Mouse (Mus musculus) heart, adult 8-10 months (tissue): Measurements from ENCODE around the gene Col16a1. TPM values are rescaled to one million over a fixed set of nuclear protein-coding genes. Genes with fewer than 3 reads are reported as not detected.

Experiments used
- DNase-seq: peaks from one replicate; pipeline ENCODE4 v3.0.0; 2022; ENCODE audit warnings: low spot score
- total RNA-seq, 4 experiments: library from RNA; stranded (reverse); gene quantifications; 2 replicates each; pipeline ENCODE4 v1.2.4; 2022

Gene Col16a1
- total RNA-seq, 4 experiments from 2014 or later, result 3.6 to 8.0 (median 4.8) TPM

GRCm38 (mm10) chr4:130130082-130130481, 82.4 kb downstream of the Col16a1 start:
- DNase-seq, result no peak

GRCm38 (mm10) chr4:130130641-130131350, 83.2 kb downstream of the Col16a1 start:
- DNase-seq, result no peak

GRCm38 (mm10) chr4:130131448-130132105, 83.9 kb downstream of the Col16a1 start:
- DNase-seq, result no peak

GRCm38 (mm10) chr4:130133399-130133798, 85.8 kb downstream of the Col16a1 start:
- DNase-seq, result no peak

- DNase-seq, result peak; percentile 55
Measured at GRCm38 (mm10) chr4:130138441-130139213, 91.0 kb downstream of the Col16a1 start.

GRCm38 (mm10) chr4:130139214-130139492, 91.5 kb downstream of the Col16a1 start, which contains the start of gene Hcrtr1:
TSS of gene Hcrtr1 (minus strand) at chr4:130139359.
- DNase-seq, result no peak

- DNase-seq, result no peak
Measured at GRCm38 (mm10) chr4:130140992-130141402, 93.4 kb downstream of the Col16a1 start.

- no peak for DNase-seq
Measured at GRCm38 (mm10) chr4:130141786-130142185, 94.1 kb downstream of the Col16a1 start.

GRCm38 (mm10) chr4:130148405-130148804, 100.8 kb downstream of the Col16a1 start:
- DNase-seq, result no peak

Other genes starting within 250 kb of the Col16a1 start
- 100 to 1,000 TPM; 196 to 239 (median 228) TPM for gene Ptp4a2, start 236.6 kb upstream of the Col16a1 start, total RNA-seq
- under 1 TPM in 1 of 4 experiments, not detected in 3; 0.09 TPM for gene Spocd1, start 118.6 kb upstream of the Col16a1 start, total RNA-seq
- 1 to 10 TPM; 1.7 to 2.3 (median 1.9) TPM for gene Adgrb2, start 63.0 kb upstream of the Col16a1 start, total RNA-seq
- 10 to 100 TPM; 31.1 to 42.7 (median 38.2) TPM for gene Pef1, start 54.7 kb downstream of the Col16a1 start, total RNA-seq
- gene Hcrtr1, start 91.5 kb downstream of the Col16a1 start, total RNA-seq, result not detected
- gene Tinagl1, start 127.3 kb downstream of the Col16a1 start, total RNA-seq, result 10 to 100 TPM; 44.8 to 57.2 (median 49.5) TPM
- not detected for gene Gm853, start 174.6 kb downstream of the Col16a1 start, total RNA-seq
- 1 to 10 TPM; 1.9 to 3.7 (median 2.6) TPM for gene Serinc2, start 231.4 kb downstream of the Col16a1 start, total RNA-seq